Mouse (Mus musculus): ENCODE data around the gene Pik3r1. TPM values are rescaled to one million over a fixed set of nuclear protein-coding genes. Genes with fewer than 3 reads are reported as not detected.

The Pik3r1 gene
- polyA plus RNA-seq, 1 experiment from 2014 or later: 63.3 TPM

DNA sequence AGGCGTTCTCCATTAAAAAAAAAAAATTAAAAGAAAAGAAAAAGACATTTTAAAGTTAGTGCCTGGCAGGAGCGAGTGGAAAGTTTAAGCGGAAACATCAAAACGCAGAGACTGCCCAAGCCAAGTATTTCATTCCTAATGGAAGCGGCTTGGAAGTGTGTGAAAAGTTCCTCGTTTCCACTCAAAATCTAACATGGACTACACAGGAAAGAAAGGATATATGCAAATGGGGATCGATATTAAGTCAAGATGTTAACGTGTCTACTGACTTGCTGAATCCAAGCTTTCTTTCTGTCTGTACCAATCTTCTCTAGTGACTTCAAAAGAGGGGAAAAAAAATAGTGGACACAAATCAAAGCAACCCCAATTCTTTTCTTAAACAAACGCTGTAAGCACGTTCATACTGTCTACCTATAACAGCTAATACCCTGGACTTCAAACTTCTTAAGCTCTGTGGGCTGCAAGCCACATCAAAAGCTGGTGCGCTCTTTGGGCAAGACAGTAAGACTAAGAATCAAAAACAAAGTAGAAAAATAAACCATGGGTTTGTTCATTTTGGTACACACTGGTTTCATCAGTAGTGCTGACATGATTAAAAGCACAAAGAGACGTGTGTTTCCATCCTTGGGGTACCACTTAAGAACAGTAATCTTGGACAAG is 54.5 kb downstream of the Pik3r1 start:
- 90% methylated on average over 12 of the region's 12 CpGs for WGBS
- Histone ChIP-seq H3K9me3 (ENCODE audit: control insufficient read depth, low read length) (no peaks in the 10 kb centered on the region), H3K27me3 (ENCODE audit: control insufficient read depth, insufficient read depth, low read length) (no peaks in the 10 kb centered on the region), H3K4me2 (ENCODE audit: low read length) (no peak overlapping the region), H3K27ac (replicated peaks; ENCODE audit: low read depth, low read length) (no peak overlapping the region), H3K36me3 (ENCODE audit: control insufficient read depth, insufficient read depth, low read length) (peaks cover 5% of the 10 kb centered on the region; the same call in 1 of the 2 replicates), H3K4me1 (ENCODE audit: control insufficient read depth, insufficient read depth, low read length) (no peaks in the 10 kb centered on the region), H3K4me3 (replicated peaks; ENCODE audit: low read depth, low read length) (no peak overlapping the region), H3K9ac (replicated peaks; ENCODE audit: low read length) (no peak overlapping the region)
- no peak for DNase-seq
- no peak for ATAC-seq (ENCODE audit: low FRiP score, low TSS enrichment)

DNA sequence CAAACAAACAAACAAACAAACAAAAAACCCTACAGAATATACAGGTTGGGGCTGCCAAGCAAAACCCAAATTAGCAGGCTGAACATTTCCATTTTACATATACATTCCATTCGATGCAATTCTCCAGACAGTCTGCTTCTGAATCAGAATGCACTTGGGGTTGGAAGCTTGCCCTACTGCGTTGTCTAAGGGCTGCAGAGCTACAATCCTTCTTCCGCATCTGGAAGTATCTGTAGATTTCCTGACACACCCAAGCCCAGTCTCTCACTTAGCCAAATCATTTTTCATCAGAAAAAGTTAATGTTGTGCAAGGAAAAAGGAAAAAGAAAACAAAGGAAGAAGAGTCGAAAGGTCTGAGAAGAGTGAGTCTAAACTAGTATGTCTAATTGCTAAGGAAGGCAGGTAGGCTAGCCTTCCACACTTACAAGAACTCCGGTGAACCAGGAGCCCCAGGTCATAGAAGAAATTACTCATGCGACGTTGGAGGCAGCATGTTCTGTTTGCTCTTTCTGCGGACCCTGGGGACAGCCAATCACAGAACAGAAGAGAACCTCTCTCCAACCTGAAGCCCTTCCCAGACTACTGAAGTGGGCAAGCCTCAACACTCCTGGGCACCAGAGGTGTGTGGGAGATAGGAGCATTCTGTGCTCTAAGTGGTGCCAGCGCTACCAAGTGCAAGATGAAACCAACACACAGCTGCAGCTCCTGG is 55.1 kb downstream of the Pik3r1 start:
- H3K27me3 ChIP-seq (ENCODE audit: control insufficient read depth, insufficient read depth, low read length): no peaks in the 10 kb centered on the region
- no peaks in the 10 kb centered on the region for H3K9me3 ChIP-seq (ENCODE audit: control insufficient read depth, low read length)
- H3K36me3 ChIP-seq (ENCODE audit: control insufficient read depth, insufficient read depth, low read length): peaks cover 7% of the 10 kb centered on the region; the same call in 1 of the 2 replicates
- DNase-seq (no peak), ATAC-seq (ENCODE audit: low FRiP score, low TSS enrichment) (no peak)
- no peak overlapping the region for H3K4me2 ChIP-seq (ENCODE audit: low read length)
- no peak overlapping the region for H3K4me3 ChIP-seq (replicated peaks; ENCODE audit: low read depth, low read length)
- no peak overlapping the region for H3K27ac ChIP-seq (replicated peaks; ENCODE audit: low read depth, low read length)
- no peak overlapping the region for H3K9ac ChIP-seq (replicated peaks; ENCODE audit: low read length)
- H3K4me1 ChIP-seq (ENCODE audit: control insufficient read depth, insufficient read depth, low read length): no peaks in the 10 kb centered on the region
- 89% methylated on average over 9 of the region's 9 CpGs for WGBS

- Histone ChIP-seq H3K9ac (replicated peaks; ENCODE audit: low read length) (no peak overlapping the region), H3K4me3 (replicated peaks; ENCODE audit: low read depth, low read length) (no peak overlapping the region)
- WGBS: 85% methylated on average over 9 of the region's 9 CpGs
Measured at GRCm38 (mm10) chr13:101712099-101712498, 55.9 kb downstream of the Pik3r1 start.

GRCm38 (mm10) chr13:101711301-101711700 is 56.7 kb downstream of the Pik3r1 start:
- Histone ChIP-seq H3K4me2 (ENCODE audit: low read length) (no peak overlapping the region), H3K9ac (replicated peaks; ENCODE audit: low read length) (no peak overlapping the region), H3K9me3 (ENCODE audit: control insufficient read depth, low read length) (no peaks in the 10 kb centered on the region), H3K4me3 (replicated peaks; ENCODE audit: low read depth, low read length) (no peak overlapping the region), H3K4me1 (ENCODE audit: control insufficient read depth, insufficient read depth, low read length) (no peaks in the 10 kb centered on the region), H3K36me3 (ENCODE audit: control insufficient read depth, insufficient read depth, low read length) (peaks cover 14% of the 10 kb centered on the region; the same call in 1 of the 2 replicates), H3K27me3 (ENCODE audit: control insufficient read depth, insufficient read depth, low read length) (no peaks in the 10 kb centered on the region), H3K27ac (replicated peaks; ENCODE audit: low read depth, low read length) (no peak overlapping the region)
- 90% methylated on average over 2 of the region's 2 CpGs for WGBS
- DNase-seq: no peak
- ATAC-seq (ENCODE audit: low FRiP score, low TSS enrichment): no peak

More at GRCm38 (mm10) chr13:101712099-101712498, 55.9 kb downstream of the Pik3r1 start:
- H3K9me3 ChIP-seq (ENCODE audit: control insufficient read depth, low read length): no peaks in the 10 kb centered on the region
- peaks cover 12% of the 10 kb centered on the region; the same call in 1 of the 2 replicates for H3K36me3 ChIP-seq (ENCODE audit: control insufficient read depth, insufficient read depth, low read length)
- no peaks in the 10 kb centered on the region for H3K4me1 ChIP-seq (ENCODE audit: control insufficient read depth, insufficient read depth, low read length)
- H3K4me2 ChIP-seq (ENCODE audit: low read length): no peak overlapping the region
- no peak for DNase-seq
- no peaks in the 10 kb centered on the region for H3K27me3 ChIP-seq (ENCODE audit: control insufficient read depth, insufficient read depth, low read length)
- no peak overlapping the region for H3K27ac ChIP-seq (replicated peaks; ENCODE audit: low read depth, low read length)
- ATAC-seq (ENCODE audit: low FRiP score, low TSS enrichment): no peak

GRCm38 (mm10) chr13:101709788-101710187 is 58.2 kb downstream of the Pik3r1 start:
- peaks cover 14% of the 10 kb centered on the region; the same call in 1 of the 2 replicates for H3K36me3 ChIP-seq (ENCODE audit: control insufficient read depth, insufficient read depth, low read length)
- DNase-seq (no peak), ATAC-seq (ENCODE audit: low FRiP score, low TSS enrichment) (no peak)
- H3K4me2 ChIP-seq (ENCODE audit: low read length): no peak overlapping the region
- H3K27me3 ChIP-seq (ENCODE audit: control insufficient read depth, insufficient read depth, low read length): no peaks in the 10 kb centered on the region
- H3K9me3 ChIP-seq (ENCODE audit: control insufficient read depth, low read length): no peaks in the 10 kb centered on the region
- WGBS: 78% methylated on average over 3 of the region's 3 CpGs
- no peak overlapping the region for H3K4me3 ChIP-seq (replicated peaks; ENCODE audit: low read depth, low read length)
- no peak overlapping the region for H3K9ac ChIP-seq (replicated peaks; ENCODE audit: low read length)
- H3K4me1 ChIP-seq (ENCODE audit: control insufficient read depth, insufficient read depth, low read length): no peaks in the 10 kb centered on the region
- H3K27ac ChIP-seq (replicated peaks; ENCODE audit: low read depth, low read length): no peak overlapping the region

GRCm38 (mm10) chr13:101707226-101707625 is 60.8 kb downstream of the Pik3r1 start:
- no peaks in the 10 kb centered on the region for H3K9me3 ChIP-seq (ENCODE audit: control insufficient read depth, low read length)
- no peak overlapping the region for H3K9ac ChIP-seq (replicated peaks; ENCODE audit: low read length)
- 95% methylated on average over 9 of the region's 9 CpGs for WGBS
- H3K27ac ChIP-seq (replicated peaks; ENCODE audit: low read depth, low read length): no peak overlapping the region
- no peaks in the 10 kb centered on the region for H3K4me1 ChIP-seq (ENCODE audit: control insufficient read depth, insufficient read depth, low read length)
- H3K27me3 ChIP-seq (ENCODE audit: control insufficient read depth, insufficient read depth, low read length): no peaks in the 10 kb centered on the region
- DNase-seq (no peak), ATAC-seq (ENCODE audit: low FRiP score, low TSS enrichment) (no peak)
- no peak overlapping the region for H3K4me3 ChIP-seq (replicated peaks; ENCODE audit: low read depth, low read length)
- no peak overlapping the region for H3K4me2 ChIP-seq (ENCODE audit: low read length)
- H3K36me3 ChIP-seq (ENCODE audit: control insufficient read depth, insufficient read depth, low read length): peaks cover 19% of the 10 kb centered on the region

- Histone ChIP-seq H3K9me3 (ENCODE audit: control insufficient read depth, low read length) (no peaks in the 10 kb centered on the region), H3K9ac (replicated peaks; ENCODE audit: low read length) (no peak overlapping the region), H3K4me2 (ENCODE audit: low read length) (no peak overlapping the region), H3K4me1 (ENCODE audit: control insufficient read depth, insufficient read depth, low read length) (no peaks in the 10 kb centered on the region), H3K36me3 (ENCODE audit: control insufficient read depth, insufficient read depth, low read length) (peaks cover 24% of the 10 kb centered on the region), H3K27ac (replicated peaks; ENCODE audit: low read depth, low read length) (no peak overlapping the region), H3K4me3 (replicated peaks; ENCODE audit: low read depth, low read length) (no peak overlapping the region), H3K27me3 (ENCODE audit: control insufficient read depth, insufficient read depth, low read length) (no peaks in the 10 kb centered on the region)
- no peak for ATAC-seq (ENCODE audit: low FRiP score, low TSS enrichment)
- 91% methylated on average over 7 of the region's 7 CpGs for WGBS
- no peak for DNase-seq
Measured at GRCm38 (mm10) chr13:101706426-101706825, 61.6 kb downstream of the Pik3r1 start.

DNA sequence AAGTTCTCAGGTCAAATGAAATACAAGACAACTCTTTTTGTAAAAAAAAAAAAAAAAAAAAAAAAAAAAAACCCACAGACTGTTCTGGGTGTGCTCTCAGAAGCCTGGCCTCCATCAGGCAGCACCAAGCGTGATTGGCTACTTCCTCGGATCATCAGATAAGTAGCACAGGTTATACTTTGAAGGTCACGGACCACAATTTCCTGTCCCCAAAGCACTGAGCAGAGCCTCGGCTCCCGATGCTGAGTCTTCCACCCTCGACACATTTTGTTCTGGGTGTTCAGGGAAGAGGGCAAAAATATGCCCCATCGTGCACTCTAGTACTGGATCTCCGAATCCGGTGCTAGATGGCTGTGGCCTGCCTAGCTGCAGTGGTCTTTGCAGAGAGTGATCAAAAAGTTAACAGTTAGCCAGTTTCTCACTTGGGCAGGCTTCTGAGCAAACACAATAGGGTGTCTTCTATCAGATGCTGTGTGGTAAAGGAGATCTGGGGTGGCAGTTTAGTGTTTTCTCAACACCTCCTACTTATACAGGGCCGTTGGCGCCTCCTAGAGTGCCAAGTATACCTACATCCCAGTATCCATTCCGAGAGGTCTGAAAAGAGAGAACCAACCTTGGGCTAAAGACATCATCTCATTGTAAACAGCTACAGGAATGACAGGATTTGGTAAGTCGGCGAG is 65.8 kb downstream of the Pik3r1 start:
- H3K27ac ChIP-seq (replicated peaks; ENCODE audit: low read depth, low read length): no peak overlapping the region
- no peak overlapping the region for H3K4me3 ChIP-seq (replicated peaks; ENCODE audit: low read depth, low read length)
- WGBS: 94% methylated on average over 14 of the region's 14 CpGs
- no peaks in the 10 kb centered on the region for H3K27me3 ChIP-seq (ENCODE audit: control insufficient read depth, insufficient read depth, low read length)
- H3K4me1 ChIP-seq (ENCODE audit: control insufficient read depth, insufficient read depth, low read length): peaks cover 12% of the 10 kb centered on the region
- no peak overlapping the region for H3K9ac ChIP-seq (replicated peaks; ENCODE audit: low read length)
- H3K36me3 ChIP-seq (ENCODE audit: control insufficient read depth, insufficient read depth, low read length): peaks cover 21% of the 10 kb centered on the region
- H3K9me3 ChIP-seq (ENCODE audit: control insufficient read depth, low read length): no peaks in the 10 kb centered on the region
- ATAC-seq (ENCODE audit: low FRiP score, low TSS enrichment): no peak
- no peak overlapping the region for H3K4me2 ChIP-seq (ENCODE audit: low read length)
- DNase-seq: no peak

Measured in midbrain, embryonic 14.5 days (tissue).